Mouse (Mus musculus) myocyte (in vitro differentiated cells): ENCODE measurements around the gene Slc2a9. TPM values are rescaled to one million over a fixed set of nuclear protein-coding genes. Genes with fewer than 3 reads are reported as not detected.

ENCODE experiments used
- H3K27me3 ChIP-seq: one replicate; pipeline ENCODE4 v1.6.1; 2011; ENCODE audit not compliant: control insufficient read depth, insufficient read depth, insufficient read length
- H3K36me3 ChIP-seq: one replicate; pipeline ENCODE4 v1.6.1; 2011; ENCODE audit not compliant: control insufficient read depth, insufficient read depth
- H3K4me2 ChIP-seq: one replicate; pipeline ENCODE4 v1.6.1; 2011; ENCODE audit warnings: low read depth, control low read depth
- H3K4me3 ChIP-seq: one replicate; pipeline ENCODE4 v1.5.1; 2011; ENCODE audit warnings: mild to moderate bottlenecking, control low read depth, moderate library complexity
- H3K79me2 ChIP-seq: one replicate; pipeline ENCODE4 v1.6.1; 2011; ENCODE audit not compliant: control insufficient read depth, insufficient read depth
- H3ac ChIP-seq: one replicate; pipeline ENCODE4 v1.6.1; 2011; ENCODE audit not compliant: control insufficient read depth, insufficient read length
- CEBPB ChIP-seq: IDR thresholded peaks from 2 replicates; pipeline ENCODE4 v1.6.1; 2011; ENCODE audit warnings: mild to moderate bottlenecking, moderate library complexity; ENCODE audit not compliant: poor library complexity, insufficient read depth, severe bottlenecking
- E2F4 ChIP-seq: IDR thresholded peaks from one replicate; pipeline ENCODE4 v1.6.1; 2011; ENCODE audit warnings: mild to moderate bottlenecking, control low read depth, moderate library complexity; ENCODE audit not compliant: insufficient read depth
- MAX ChIP-seq: IDR thresholded peaks from one replicate; pipeline ENCODE4 v1.6.1; 2011; ENCODE audit warnings: low read depth, mild to moderate bottlenecking, control low read depth
- MYOD1 ChIP-seq, 3 experiments: IDR thresholded peaks; one replicate each; pipeline ENCODE4 v1.6.1; 2011; ENCODE audit warnings: control low read depth in 2 of 3, low read depth in 2 of 3, mild to moderate bottlenecking in 2 of 3, moderate library complexity in 1 of 3; ENCODE audit not compliant: insufficient read length in 2 of 3, control insufficient read depth in 1 of 3
- MYOG ChIP-seq, 3 experiments: IDR thresholded peaks; one replicate each; pipeline ENCODE4 v1.6.1; 2011; ENCODE audit warnings: control low read depth in 2 of 3, low read depth in 2 of 3, mild to moderate bottlenecking in 2 of 3; ENCODE audit not compliant: insufficient read length in 2 of 3, control insufficient read depth in 1 of 3, insufficient read depth in 1 of 3
- POLR2A ChIP-seq: IDR thresholded peaks from one replicate; pipeline ENCODE4 v1.6.1; 2011; ENCODE audit warnings: low read depth, mild to moderate bottlenecking, control low read depth, moderate library complexity; ENCODE audit not compliant: insufficient read length
- POLR2AphosphoS2 ChIP-seq: IDR thresholded peaks from one replicate; pipeline ENCODE4 v1.6.1; 2011; ENCODE audit warnings: low read depth, control low read depth; ENCODE audit not compliant: insufficient read length
- REST ChIP-seq: IDR thresholded peaks from one replicate; pipeline ENCODE4 v1.6.1; 2011; ENCODE audit warnings: mild to moderate bottlenecking, control low read depth, moderate library complexity; ENCODE audit not compliant: insufficient read depth, insufficient read length
- SRF ChIP-seq: IDR thresholded peaks from one replicate; pipeline ENCODE4 v1.6.1; 2011; ENCODE audit warnings: low read depth; ENCODE audit not compliant: control insufficient read depth, insufficient read length
- TCF12 ChIP-seq: IDR thresholded peaks from one replicate; pipeline ENCODE4 v1.6.1; 2011; ENCODE audit warnings: mild to moderate bottlenecking, control low read depth; ENCODE audit not compliant: poor library complexity, insufficient read depth, severe bottlenecking
- TCF3 ChIP-seq: IDR thresholded peaks from one replicate; pipeline ENCODE4 v1.6.1; 2011; ENCODE audit warnings: low read depth, control low read depth; ENCODE audit not compliant: insufficient read length
- USF1 ChIP-seq: IDR thresholded peaks from one replicate; pipeline ENCODE4 v1.6.1; 2011; ENCODE audit warnings: low read depth, mild to moderate bottlenecking, control low read depth, moderate library complexity
- polyA plus RNA-seq: library from polyadenylated mRNA; unstranded; fragments of >200 nt; fragmentation: generic; extraction: Trizol; gene quantifications from one replicate; pipeline ENCODE4 v1.2.1, GENCODE M21; 2012; ENCODE audit warnings: missing spikeins

Slc2a9 gene
- polyA plus RNA-seq, 1 experiment, result 1.1 TPM

- H3K36me3 ChIP-seq, result peaks cover 13% of the 10 kb centered on the region
- no peak overlapping the region for H3K4me2 ChIP-seq
Measured at GRCm38 (mm10) chr5:38522977-38523376, 20.0 kb upstream of the Slc2a9 start.

GRCm38 (mm10) chr5:38520838-38521237, 17.9 kb upstream of the Slc2a9 start:
- TF ChIP-seq CEBPB, result no peak
- no peak for TF ChIP-seq E2F4
- TF ChIP-seq POLR2A, result no peak
- TF ChIP-seq USF1, result no peak
- TF ChIP-seq POLR2AphosphoS2, result no peak
- TF ChIP-seq MAX, result no peak
- TF ChIP-seq SRF, result no peak
- no peak overlapping the region for H3K4me3 ChIP-seq
- no peak overlapping the region for H3K4me2 ChIP-seq
- H3ac ChIP-seq, result no peak overlapping the region
- no peaks in the 10 kb centered on the region for H3K27me3 ChIP-seq
- H3K79me2 ChIP-seq, result no peaks in the 10 kb centered on the region
- H3K36me3 ChIP-seq, result peaks cover 10% of the 10 kb centered on the region

More at GRCm38 (mm10) chr5:38522977-38523376, 20.0 kb upstream of the Slc2a9 start:
- Histone ChIP-seq H3K27me3 (no peaks in the 10 kb centered on the region), H3ac (no peak overlapping the region), H3K4me3 (no peak overlapping the region), H3K79me2 (no peaks in the 10 kb centered on the region)
- TF ChIP-seq TCF12 (no peak), MYOD1 (IDR thresholded peaks at IDR 0.05; ENCODE audit: control insufficient read depth in 1 of 3, insufficient read length in 2 of 3, low read depth in 2 of 3) (peak; percentile 8 to 76 (median 68)), SRF (no peak), MAX (no peak), POLR2AphosphoS2 (no peak), MYOG (IDR thresholded peaks at IDR 0.05; ENCODE audit: control insufficient read depth in 1 of 3, insufficient read depth in 1 of 3, insufficient read length in 2 of 3, low read depth in 2 of 3) (peak in 2 of 3 experiments; percentile 49 to 70), TCF3 (no peak), POLR2A (no peak), USF1 (no peak), E2F4 (no peak)

- H3K36me3 ChIP-seq, result no peaks in the 10 kb centered on the region
- H3K27me3 ChIP-seq, result no peaks in the 10 kb centered on the region
- TF ChIP-seq MYOD1 (IDR thresholded peaks at IDR 0.05; ENCODE audit: control insufficient read depth in 1 of 3, insufficient read length in 2 of 3, low read depth in 2 of 3) (no peak), TCF3 (no peak)
- no peak overlapping the region for H3K4me3 ChIP-seq
- no peak overlapping the region for H3K4me2 ChIP-seq
- H3K79me2 ChIP-seq, result no peaks in the 10 kb centered on the region
- H3ac ChIP-seq, result no peak overlapping the region
Measured at GRCm38 (mm10) chr5:38516267-38516666, 13.3 kb upstream of the Slc2a9 start.

- no peak overlapping the region for H3K4me3 ChIP-seq
- H3K79me2 ChIP-seq, result no peaks in the 10 kb centered on the region
- TF ChIP-seq MYOD1 (IDR thresholded peaks at IDR 0.05; ENCODE audit: control insufficient read depth in 1 of 3, insufficient read length in 2 of 3, low read depth in 2 of 3), result no peak
- no peak for TF ChIP-seq CEBPB
- TF ChIP-seq E2F4, result no peak
- TF ChIP-seq MYOG (IDR thresholded peaks at IDR 0.05; ENCODE audit: control insufficient read depth in 1 of 3, insufficient read depth in 1 of 3, insufficient read length in 2 of 3, low read depth in 2 of 3), result no peak
- no peak for TF ChIP-seq TCF12
- no peak for TF ChIP-seq POLR2A
- no peak for TF ChIP-seq MAX
- no peak for TF ChIP-seq USF1
- TF ChIP-seq POLR2AphosphoS2, result no peak
- TF ChIP-seq SRF, result no peak
- no peak for TF ChIP-seq TCF3
- TF ChIP-seq REST, result no peak
- no peaks in the 10 kb centered on the region for H3K36me3 ChIP-seq
- no peak overlapping the region for H3K4me2 ChIP-seq
- no peak overlapping the region for H3ac ChIP-seq
- H3K27me3 ChIP-seq, result no peaks in the 10 kb centered on the region
Measured at GRCm38 (mm10) chr5:38512991-38513390, 10.0 kb upstream of the Slc2a9 start.

- no peaks in the 10 kb centered on the region for H3K36me3 ChIP-seq
- TF ChIP-seq MYOD1 (IDR thresholded peaks at IDR 0.05; ENCODE audit: control insufficient read depth in 1 of 3, insufficient read length in 2 of 3, low read depth in 2 of 3), result peak in 1 of 3 experiments; percentile 75
- no peak for TF ChIP-seq E2F4
- TF ChIP-seq MYOG (IDR thresholded peaks at IDR 0.05; ENCODE audit: control insufficient read depth in 1 of 3, insufficient read depth in 1 of 3, insufficient read length in 2 of 3, low read depth in 2 of 3), result peak in 2 of 3 experiments; percentile 44 to 52
- no peak for TF ChIP-seq USF1
- TF ChIP-seq REST, result no peak
- no peak for TF ChIP-seq TCF3
- no peak overlapping the region for H3ac ChIP-seq
- H3K79me2 ChIP-seq, result no peaks in the 10 kb centered on the region
- no peak overlapping the region for H3K4me3 ChIP-seq
- H3K4me2 ChIP-seq, result no peak overlapping the region
- H3K27me3 ChIP-seq, result no peaks in the 10 kb centered on the region
Measured at GRCm38 (mm10) chr5:38509568-38509967, 6.6 kb upstream of the Slc2a9 start.
